Mouse (Mus musculus) myocyte (in vitro differentiated cells): ENCODE results near the gene Lama1. TPM values are rescaled to one million over a fixed set of nuclear protein-coding genes. Genes with fewer than 3 reads are reported as not detected.

Experiments used
- H3K27me3 ChIP-seq: one replicate; pipeline ENCODE4 v1.6.1; 2011; ENCODE audit not compliant: control insufficient read depth, insufficient read depth, insufficient read length
- H3K36me3 ChIP-seq: one replicate; pipeline ENCODE4 v1.6.1; 2011; ENCODE audit not compliant: control insufficient read depth, insufficient read depth
- H3K4me2 ChIP-seq: one replicate; pipeline ENCODE4 v1.6.1; 2011; ENCODE audit warnings: low read depth, control low read depth
- H3K4me3 ChIP-seq: one replicate; pipeline ENCODE4 v1.5.1; 2011; ENCODE audit warnings: mild to moderate bottlenecking, control low read depth, moderate library complexity
- H3K79me2 ChIP-seq: one replicate; pipeline ENCODE4 v1.6.1; 2011; ENCODE audit not compliant: control insufficient read depth, insufficient read depth
- H3ac ChIP-seq: one replicate; pipeline ENCODE4 v1.6.1; 2011; ENCODE audit not compliant: control insufficient read depth, insufficient read length
- CEBPB ChIP-seq: IDR thresholded peaks from 2 replicates; pipeline ENCODE4 v1.6.1; 2011; ENCODE audit warnings: mild to moderate bottlenecking, moderate library complexity; ENCODE audit not compliant: poor library complexity, insufficient read depth, severe bottlenecking
- E2F4 ChIP-seq: IDR thresholded peaks from one replicate; pipeline ENCODE4 v1.6.1; 2011; ENCODE audit warnings: mild to moderate bottlenecking, control low read depth, moderate library complexity; ENCODE audit not compliant: insufficient read depth
- MAX ChIP-seq: IDR thresholded peaks from one replicate; pipeline ENCODE4 v1.6.1; 2011; ENCODE audit warnings: low read depth, mild to moderate bottlenecking, control low read depth
- MYOD1 ChIP-seq, 3 experiments: IDR thresholded peaks; one replicate each; pipeline ENCODE4 v1.6.1; 2011; ENCODE audit warnings: control low read depth in 2 of 3, low read depth in 2 of 3, mild to moderate bottlenecking in 2 of 3, moderate library complexity in 1 of 3; ENCODE audit not compliant: insufficient read length in 2 of 3, control insufficient read depth in 1 of 3
- MYOG ChIP-seq, 3 experiments: IDR thresholded peaks; one replicate each; pipeline ENCODE4 v1.6.1; 2011; ENCODE audit warnings: control low read depth in 2 of 3, low read depth in 2 of 3, mild to moderate bottlenecking in 2 of 3; ENCODE audit not compliant: insufficient read length in 2 of 3, control insufficient read depth in 1 of 3, insufficient read depth in 1 of 3
- POLR2A ChIP-seq: IDR thresholded peaks from one replicate; pipeline ENCODE4 v1.6.1; 2011; ENCODE audit warnings: low read depth, mild to moderate bottlenecking, control low read depth, moderate library complexity; ENCODE audit not compliant: insufficient read length
- POLR2AphosphoS2 ChIP-seq: IDR thresholded peaks from one replicate; pipeline ENCODE4 v1.6.1; 2011; ENCODE audit warnings: low read depth, control low read depth; ENCODE audit not compliant: insufficient read length
- REST ChIP-seq: IDR thresholded peaks from one replicate; pipeline ENCODE4 v1.6.1; 2011; ENCODE audit warnings: mild to moderate bottlenecking, control low read depth, moderate library complexity; ENCODE audit not compliant: insufficient read depth, insufficient read length
- SRF ChIP-seq: IDR thresholded peaks from one replicate; pipeline ENCODE4 v1.6.1; 2011; ENCODE audit warnings: low read depth; ENCODE audit not compliant: control insufficient read depth, insufficient read length
- TCF12 ChIP-seq: IDR thresholded peaks from one replicate; pipeline ENCODE4 v1.6.1; 2011; ENCODE audit warnings: mild to moderate bottlenecking, control low read depth; ENCODE audit not compliant: poor library complexity, insufficient read depth, severe bottlenecking
- TCF3 ChIP-seq: IDR thresholded peaks from one replicate; pipeline ENCODE4 v1.6.1; 2011; ENCODE audit warnings: low read depth, control low read depth; ENCODE audit not compliant: insufficient read length
- USF1 ChIP-seq: IDR thresholded peaks from one replicate; pipeline ENCODE4 v1.6.1; 2011; ENCODE audit warnings: low read depth, mild to moderate bottlenecking, control low read depth, moderate library complexity
- polyA plus RNA-seq: library from polyadenylated mRNA; unstranded; fragments of >200 nt; fragmentation: generic; extraction: Trizol; gene quantifications from one replicate; pipeline ENCODE4 v1.2.1, GENCODE M21; 2012; ENCODE audit warnings: missing spikeins

Gene Lama1
- polyA plus RNA-seq, 1 experiment: 0.61 TPM

DNA sequence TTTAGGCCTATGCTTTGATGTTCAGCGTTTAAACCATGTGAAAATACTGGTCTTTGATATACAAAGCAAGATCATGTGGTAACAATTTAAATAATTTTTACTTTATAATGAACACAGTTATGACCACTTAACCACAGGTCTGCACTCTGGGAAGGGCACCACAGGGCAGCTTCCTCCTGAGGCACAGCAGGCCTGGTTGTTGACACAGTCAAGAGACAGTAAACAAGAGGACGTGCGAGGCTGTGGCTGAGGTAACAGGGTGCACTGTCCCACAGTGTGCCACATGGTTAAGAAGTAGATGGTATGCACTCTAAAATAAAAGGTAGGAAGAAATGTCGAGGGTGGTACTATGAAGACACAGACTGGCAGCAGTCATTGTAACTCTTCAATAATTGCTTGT is 14.3 kb downstream of the Lama1 start:
- Histone ChIP-seq H3K27me3 (peaks cover 5% of the 10 kb centered on the region), H3K4me2 (no peak overlapping the region), H3K79me2 (no peaks in the 10 kb centered on the region), H3ac (no peak overlapping the region), H3K4me3 (no peak overlapping the region), H3K36me3 (no peaks in the 10 kb centered on the region)
- TF ChIP-seq TCF12 (no peak), CEBPB (no peak)

DNA sequence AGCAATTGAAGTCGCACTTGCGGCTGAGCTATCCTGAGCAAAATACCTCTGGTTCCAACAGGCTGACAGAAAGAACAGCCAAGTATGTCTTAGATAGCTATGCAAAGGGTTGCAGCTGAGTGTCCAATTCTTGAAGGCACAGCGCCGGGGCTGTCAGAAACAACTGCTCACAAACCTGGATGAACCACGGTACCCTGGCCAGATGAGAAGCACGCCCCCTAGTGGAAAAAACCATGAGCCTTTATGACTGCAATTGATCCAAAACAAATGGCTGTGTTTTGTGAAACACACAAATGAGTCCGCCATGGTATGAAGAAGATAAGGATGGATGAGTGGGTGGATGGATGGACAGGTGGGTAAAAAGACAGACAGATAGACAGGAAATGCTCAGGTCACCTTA is 15.9 kb downstream of the Lama1 start:
- H3K4me3 ChIP-seq: no peak overlapping the region

DNA sequence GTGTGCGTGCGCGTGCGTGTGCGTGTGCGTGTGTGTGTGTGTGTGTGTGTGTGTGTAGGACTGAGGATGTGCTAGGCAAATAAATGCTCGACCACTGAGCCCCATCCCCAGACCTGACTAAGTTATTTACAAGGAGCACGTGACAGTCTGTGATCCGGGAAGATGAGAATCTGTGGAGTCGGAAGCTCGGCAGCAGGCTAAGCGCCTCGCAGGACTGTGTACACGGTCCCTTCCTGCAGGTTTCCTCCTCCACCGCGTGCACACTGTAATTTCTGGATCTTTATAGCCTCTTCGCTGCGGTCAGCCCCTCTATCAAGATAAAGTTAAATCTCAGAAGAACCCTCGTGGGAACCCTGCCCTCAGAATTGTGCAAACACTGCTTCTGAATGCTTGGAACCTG is 18.4 kb downstream of the Lama1 start:
- TF ChIP-seq POLR2AphosphoS2 (no peak), TCF12 (no peak), MYOD1 (IDR thresholded peaks at IDR 0.05; ENCODE audit: control insufficient read depth in 1 of 3, insufficient read length in 2 of 3, low read depth in 2 of 3) (no peak), MAX (no peak), TCF3 (no peak), E2F4 (no peak), SRF (no peak), CEBPB (no peak), USF1 (no peak), POLR2A (no peak), REST (no peak), MYOG (IDR thresholded peaks at IDR 0.05; ENCODE audit: control insufficient read depth in 1 of 3, insufficient read depth in 1 of 3, insufficient read length in 2 of 3, low read depth in 2 of 3) (no peak)
- H3K4me3 ChIP-seq: no peak overlapping the region

More for the DNA sequence above, 15.9 kb downstream of the Lama1 start:
- H3K27me3 ChIP-seq: peaks cover 5% of the 10 kb centered on the region
- no peaks in the 10 kb centered on the region for H3K36me3 ChIP-seq
- H3ac ChIP-seq: no peak overlapping the region
- TF ChIP-seq USF1 (no peak), E2F4 (no peak), MYOD1 (IDR thresholded peaks at IDR 0.05; ENCODE audit: control insufficient read depth in 1 of 3, insufficient read length in 2 of 3, low read depth in 2 of 3) (no peak), POLR2AphosphoS2 (no peak), POLR2A (no peak), TCF12 (no peak)
- H3K79me2 ChIP-seq: no peaks in the 10 kb centered on the region
- no peak overlapping the region for H3K4me2 ChIP-seq

DNA sequence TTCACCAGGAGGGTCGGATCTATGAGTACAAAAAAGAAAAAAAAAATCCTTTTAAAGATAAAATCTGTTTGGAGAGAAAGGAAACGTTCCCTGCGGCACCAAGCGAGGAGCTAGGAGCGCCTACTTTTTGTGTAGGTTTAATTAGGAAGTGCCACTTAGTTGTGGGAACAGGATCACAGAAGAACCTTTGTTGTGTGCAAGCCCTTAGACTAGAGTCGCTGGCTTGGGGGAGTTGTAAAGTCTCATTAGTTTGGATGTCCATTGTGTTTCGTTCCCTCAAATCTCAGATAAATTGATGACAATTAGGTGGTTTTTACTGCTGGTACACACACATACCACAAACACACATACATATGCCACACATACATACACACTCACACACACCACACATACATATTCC is 25.0 kb downstream of the Lama1 start:
- Histone ChIP-seq H3K27me3 (peaks cover 12% of the 10 kb centered on the region), H3K4me2 (no peak overlapping the region), H3K4me3 (no peak overlapping the region), H3ac (no peak overlapping the region), H3K36me3 (no peaks in the 10 kb centered on the region), H3K79me2 (no peaks in the 10 kb centered on the region)
- TF ChIP-seq E2F4 (no peak), MYOG (IDR thresholded peaks at IDR 0.05; ENCODE audit: control insufficient read depth in 1 of 3, insufficient read depth in 1 of 3, insufficient read length in 2 of 3, low read depth in 2 of 3) (no peak), REST (no peak), POLR2AphosphoS2 (no peak), MAX (no peak), MYOD1 (IDR thresholded peaks at IDR 0.05; ENCODE audit: control insufficient read depth in 1 of 3, insufficient read length in 2 of 3, low read depth in 2 of 3) (no peak), CEBPB (no peak), TCF3 (no peak), USF1 (no peak), POLR2A (no peak), SRF (no peak), TCF12 (no peak)

More for the DNA sequence above, 18.4 kb downstream of the Lama1 start:
- Histone ChIP-seq H3ac (no peak overlapping the region), H3K27me3 (no peaks in the 10 kb centered on the region), H3K79me2 (no peaks in the 10 kb centered on the region), H3K4me2 (no peak overlapping the region), H3K36me3 (no peaks in the 10 kb centered on the region)

DNA sequence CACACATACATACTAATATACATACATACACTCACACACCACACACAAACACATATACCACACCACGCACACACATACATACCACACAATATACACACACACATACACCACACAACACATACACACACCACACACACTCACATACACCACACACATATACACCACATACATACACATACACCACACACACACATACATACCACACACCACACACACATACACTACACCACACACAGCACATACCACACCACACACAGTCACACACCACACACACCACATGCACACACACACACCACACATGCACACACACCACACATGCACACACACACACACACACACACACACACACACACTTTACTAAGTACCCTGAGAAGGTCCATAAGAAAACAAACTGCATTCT is 25.5 kb downstream of the Lama1 start:
- Histone ChIP-seq H3K4me2 (no peak overlapping the region), H3K79me2 (no peaks in the 10 kb centered on the region), H3K36me3 (no peaks in the 10 kb centered on the region), H3ac (no peak overlapping the region), H3K27me3 (peaks cover 16% of the 10 kb centered on the region), H3K4me3 (no peak overlapping the region)
- TF ChIP-seq TCF3 (no peak), REST (no peak), MAX (no peak), TCF12 (no peak), E2F4 (no peak), CEBPB (no peak), MYOD1 (IDR thresholded peaks at IDR 0.05; ENCODE audit: control insufficient read depth in 1 of 3, insufficient read length in 2 of 3, low read depth in 2 of 3) (no peak), SRF (no peak), POLR2A (no peak), POLR2AphosphoS2 (no peak), USF1 (no peak), MYOG (IDR thresholded peaks at IDR 0.05; ENCODE audit: control insufficient read depth in 1 of 3, insufficient read depth in 1 of 3, insufficient read length in 2 of 3, low read depth in 2 of 3) (no peak)
